In genomic region chr4:129743494-129743893, GRCm38 (mm10) we compare ENCODE assay signal across 8 mouse cellular contexts. TPM values are rescaled to one million over a fixed set of nuclear protein-coding genes. Genes with fewer than 3 reads are reported as not detected.
DNase-seq lines count a peak whose midpoint lies in the region; ATAC-seq and TF ChIP-seq lines count a peak whose summit lies in the region.

No protein-coding gene starts in this region.

- H3K4me3 ChIP-seq in lung, postnatal 0 days (ENCODE audit: low read depth, low read length), result no peak overlapping the region
- peak overlapping the region; percentile 100 for H3K4me3 ChIP-seq in forebrain, embryonic 10.5 days
- no peak overlapping the region for H3K4me3 ChIP-seq in limb, embryonic 14.5 days (replicated peaks; ENCODE audit: low read length)
- H3K4me3 ChIP-seq in stomach, embryonic 14.5 days (ENCODE audit: low read depth, low read length), result peak overlapping the region; percentile 100
- H3K4me3 ChIP-seq in cerebellum, adult 2 months (replicated peaks; ENCODE audit: insufficient read depth, low read depth, low read length), result no peak overlapping the region

- H3K36me3 ChIP-seq in lung, postnatal 0 days (ENCODE audit: insufficient read depth, low read length), result no peaks in the 10 kb centered on the region
- H3K36me3 ChIP-seq in forebrain, embryonic 10.5 days (replicated peaks), result peaks cover 18% of the 10 kb centered on the region
- H3K36me3 ChIP-seq in limb, embryonic 14.5 days (ENCODE audit: control insufficient read depth, insufficient read depth, low read length), result peaks cover 5% of the 10 kb centered on the region
- H3K36me3 ChIP-seq in stomach, embryonic 14.5 days (ENCODE audit: control insufficient read depth, insufficient read depth, low read length), result no peaks in the 10 kb centered on the region

- H3K4me2 ChIP-seq in lung, postnatal 0 days (replicated peaks; ENCODE audit: low read depth, low read length), result no peak overlapping the region
- peak overlapping the region; percentile 71 for H3K4me2 ChIP-seq in limb, embryonic 14.5 days (replicated peaks; ENCODE audit: low read depth, low read length, severe bottlenecking)
- peak overlapping the region; percentile 48 for H3K4me2 ChIP-seq in stomach, embryonic 14.5 days (replicated peaks; ENCODE audit: low read depth, low read length)

- H3K4me1 ChIP-seq in lung, postnatal 0 days (ENCODE audit: insufficient read depth, low read depth, low read length), result peaks cover 4% of the 10 kb centered on the region; the same call in 1 of the 2 replicates
- peaks cover 35% of the 10 kb centered on the region for H3K4me1 ChIP-seq in forebrain, embryonic 10.5 days
- peaks cover 17% of the 10 kb centered on the region for H3K4me1 ChIP-seq in limb, embryonic 14.5 days (ENCODE audit: control insufficient read depth, insufficient read depth, low read length)
- H3K4me1 ChIP-seq in stomach, embryonic 14.5 days (ENCODE audit: control insufficient read depth, insufficient read depth, low read length), result peaks cover 12% of the 10 kb centered on the region; the same call in 1 of the 2 replicates
- H3K4me1 ChIP-seq in cerebellum, adult 2 months (ENCODE audit: control insufficient read depth, insufficient read depth, low read length), result no peaks in the 10 kb centered on the region; the same call in 1 of the 2 replicates

- no peak for DNase-seq in lung, postnatal 0 days (ENCODE audit: low spot score)
- no peak for DNase-seq in lung, adult 18-20 months
- DNase-seq in forebrain, embryonic 10.5 days (ENCODE audit: extremely low spot score, low spot score), result no peak
- DNase-seq in limb, embryonic 14.5 days (ENCODE audit: low spot score), result no peak
- DNase-seq in kidney, adult 18-20 months, result no peak
- no peak for DNase-seq in cerebellum, adult 2 months
- DNase-seq in adrenal gland, postnatal 4 days (ENCODE audit: low spot score in 2 of 2), result no peak

- no peaks in the 10 kb centered on the region for H3K27me3 ChIP-seq in lung, postnatal 0 days (replicated peaks; ENCODE audit: insufficient read depth, low read length)
- no peaks in the 10 kb centered on the region for H3K27me3 ChIP-seq in forebrain, embryonic 10.5 days (ENCODE audit: poor library complexity, severe bottlenecking)
- no peaks in the 10 kb centered on the region for H3K27me3 ChIP-seq in limb, embryonic 14.5 days (ENCODE audit: control insufficient read depth, insufficient read depth, low read length)
- H3K27me3 ChIP-seq in stomach, embryonic 14.5 days (ENCODE audit: control insufficient read depth, insufficient read depth, low read length), result no peaks in the 10 kb centered on the region
- no peaks in the 10 kb centered on the region for H3K27me3 ChIP-seq in cerebellum, adult 2 months (ENCODE audit: control insufficient read depth, insufficient read depth, low read length)

- TF ChIP-seq CTCF in lung, postnatal 0 days (IDR thresholded peaks at IDR 0.05), result no peak
- TF ChIP-seq CTCF in cerebellum, adult 2 months (IDR thresholded peaks at IDR 0.05; ENCODE audit: borderline replicate concordance, insufficient read depth, low read depth, low read length), result no peak

- H3K27ac ChIP-seq in lung, postnatal 0 days (ENCODE audit: low read length), result peak overlapping the region; percentile 97; the same call in 1 of the 2 replicates
- peak overlapping the region; percentile 99 for H3K27ac ChIP-seq in forebrain, embryonic 10.5 days
- peak overlapping the region; percentile 99 for H3K27ac ChIP-seq in limb, embryonic 14.5 days (replicated peaks; ENCODE audit: low read depth, low read length)
- H3K27ac ChIP-seq in stomach, embryonic 14.5 days (ENCODE audit: low read length), result peak overlapping the region; percentile 99
- H3K27ac ChIP-seq in cerebellum, adult 2 months (ENCODE audit: insufficient read depth, low read length), result no peak overlapping the region

- WGBS in lung, postnatal 0 days, result 34% methylated on average over 2 of the region's 2 CpGs
- 47% methylated on average over 2 of the region's 2 CpGs for WGBS in forebrain, embryonic 10.5 days
- 33% methylated on average over 2 of the region's 2 CpGs for WGBS in limb, embryonic 14.5 days
- 40% methylated on average over 2 of the region's 2 CpGs for WGBS in stomach, embryonic 14.5 days
- 51% methylated on average over 2 of the region's 2 CpGs for WGBS in cerebellum, adult 2 months

- H3K9ac ChIP-seq in lung, postnatal 0 days (replicated peaks; ENCODE audit: low read depth), result no peak overlapping the region
- no peak overlapping the region for H3K9ac ChIP-seq in limb, embryonic 14.5 days (ENCODE audit: low read depth, low read length, severe bottlenecking)
- H3K9ac ChIP-seq in stomach, embryonic 14.5 days (replicated peaks; ENCODE audit: low read depth, low read length), result peak overlapping the region; percentile 65; the same call in 1 of the 2 replicates

- ATAC-seq in lung, postnatal 0 days, result no peak
- ATAC-seq in limb, embryonic 14.5 days (ENCODE audit: low FRiP score, low read depth), result no peak
- no peak for ATAC-seq in stomach, embryonic 14.5 days (ENCODE audit: insufficient number of reproducible peaks, insufficient read depth, low FRiP score, low read depth)

- no peak for TF ChIP-seq EP300 in lung, postnatal 0 days (IDR thresholded peaks at IDR 0.05)

- no peaks in the 10 kb centered on the region for H3K9me3 ChIP-seq in lung, postnatal 0 days (ENCODE audit: low read length)
- no peaks in the 10 kb centered on the region for H3K9me3 ChIP-seq in forebrain, embryonic 10.5 days
- H3K9me3 ChIP-seq in limb, embryonic 14.5 days (ENCODE audit: control insufficient read depth, low read length), result no peaks in the 10 kb centered on the region
- no peaks in the 10 kb centered on the region for H3K9me3 ChIP-seq in stomach, embryonic 14.5 days (ENCODE audit: control insufficient read depth, low read depth, low read length)

- TF ChIP-seq POLR2A in limb, embryonic 14.5 days (IDR thresholded peaks at IDR 0.05; ENCODE audit: borderline replicate concordance, extremely low read depth, insufficient read depth, insufficient read length), result no peak
- TF ChIP-seq POLR2A in cerebellum, adult 2 months (IDR thresholded peaks at IDR 0.05; ENCODE audit: borderline replicate concordance, insufficient read depth, low read length), result no peak

RNA-seq across cellular contexts. Expression of gene Khdrbs1, which starts 1.4 kb away (rescaled TPM):
- polyA plus RNA-seq in lung, postnatal 0 days (2015; fragmentation: Nextera tagmentation; extraction: Ambion mirVana), result 42.9 and 48.9 TPM in 2 replicates
- polyA plus RNA-seq in forebrain, embryonic 10.5 days (2016; fragmentation: Nextera tagmentation; extraction: Ambion mirVana), result 148 and 151 TPM in 2 replicates
- 96.6 and 97.6 TPM in 2 replicates for polyA plus RNA-seq in limb, embryonic 14.5 days (2012; rRNA removed)
- 107 and 122 TPM in 2 replicates for polyA plus RNA-seq in limb, embryonic 14.5 days (2014; fragmentation: Nextera tagmentation; extraction: Ambion mirVana)
- polyA plus RNA-seq in stomach, embryonic 14.5 days (2014; fragmentation: Nextera tagmentation; extraction: Ambion mirVana), result 95.5 and 103 TPM in 2 replicates
- polyA plus RNA-seq in cerebellum, adult 2 months (2012; rRNA removed), result 42.0 and 42.5 TPM in 2 replicates
- total RNA-seq in adrenal gland, postnatal 4 days (2021), result 100 to 1,000 TPM; 122 to 138 TPM

RNA-seq across cellular contexts. Expression of gene Tmem39b, which starts 46.9 kb away (rescaled TPM):
- 5.3 and 5.5 TPM in 2 replicates for polyA plus RNA-seq in lung, postnatal 0 days (2015; fragmentation: Nextera tagmentation; extraction: Ambion mirVana)
- 15.7 and 20.0 TPM in 2 replicates for polyA plus RNA-seq in forebrain, embryonic 10.5 days (2016; fragmentation: Nextera tagmentation; extraction: Ambion mirVana)
- polyA plus RNA-seq in limb, embryonic 14.5 days (2012; rRNA removed), result 49.1 and 77.0 TPM in 2 replicates
- polyA plus RNA-seq in limb, embryonic 14.5 days (2014; fragmentation: Nextera tagmentation; extraction: Ambion mirVana), result 24.1 and 27.1 TPM in 2 replicates
- 27.6 and 27.7 TPM in 2 replicates for polyA plus RNA-seq in stomach, embryonic 14.5 days (2014; fragmentation: Nextera tagmentation; extraction: Ambion mirVana)
- polyA plus RNA-seq in cerebellum, adult 2 months (2012; rRNA removed), result 13.2 and 13.8 TPM in 2 replicates
- total RNA-seq in adrenal gland, postnatal 4 days (2021), result 10 to 100 TPM; 15.9 to 19.4 TPM

Comparison
In these comparisons a context has a peak if more than half of its experiments do, and no peak if none do; other contexts are left out.
1. H3K4me3 ChIP-seq: peak in forebrain, embryonic 10.5 days (single experiment) and stomach, embryonic 14.5 days (single experiment); none in lung, postnatal 0 days (single experiment), limb, embryonic 14.5 days (single experiment) and cerebellum, adult 2 months (single experiment).